Mouse (Mus musculus) midbrain, postnatal 0 days (tissue): ENCODE measurements around the gene Fscn1. TPM values are rescaled to one million over a fixed set of nuclear protein-coding genes. Genes with fewer than 3 reads are reported as not detected.

ENCODE experiments used
- ATAC-seq: fragments of 200-750 bp; cut with Nextera tagmentation; 2 replicates; pipeline ENCODE4 v1.8.0; 2017; ENCODE audit warnings: moderate number of reproducible peaks, mild to moderate bottlenecking, moderate TSS enrichment, moderate library complexity; ENCODE audit not compliant: low FRiP score
- DNase-seq: peaks from one replicate; pipeline ENCODE4 v3.0.0-alpha.2; 2015; ENCODE audit warnings: low spot score
- H3K27ac ChIP-seq: fragments of 300-500 bp; sonication (generic); 2 replicates; pipeline ENCODE4 v1.5.1; 2014; ENCODE audit warnings: low read depth, mild to moderate bottlenecking, low read length, mixed read lengths
- H3K27me3 ChIP-seq: fragments of 300-500 bp; sonication (generic); 2 replicates; pipeline ENCODE4 v1.6.1; 2014; ENCODE audit warnings: low read length, control low read depth, mixed read lengths; ENCODE audit not compliant: insufficient read depth
- H3K36me3 ChIP-seq: fragments of 300-500 bp; sonication (generic); 2 replicates; pipeline ENCODE4 v1.6.1; 2014; ENCODE audit warnings: low read length, control low read depth, mixed read lengths; ENCODE audit not compliant: insufficient read depth
- H3K4me1 ChIP-seq: fragments of 300-500 bp; sonication (generic); 2 replicates; pipeline ENCODE4 v1.6.1; 2014; ENCODE audit warnings: mild to moderate bottlenecking, control low read depth, antibody characterized with exemption, low read length, mixed read lengths; ENCODE audit not compliant: insufficient read depth
- H3K4me2 ChIP-seq: fragments of 300-500 bp; sonication (generic); 2 replicates; pipeline ENCODE4 v1.6.1; 2014; ENCODE audit warnings: low read depth, mild to moderate bottlenecking, low read length, mixed read lengths; ENCODE audit not compliant: poor library complexity, severe bottlenecking
- H3K4me3 ChIP-seq: fragments of 300-500 bp; sonication (generic); 2 replicates; pipeline ENCODE4 v1.5.1; 2014; ENCODE audit warnings: low read depth, mild to moderate bottlenecking, low read length, moderate library complexity
- H3K9ac ChIP-seq: fragments of 300-500 bp; sonication (generic); replicated peaks from 2 replicates; pipeline ENCODE4 v1.6.1; 2014; ENCODE audit warnings: mild to moderate bottlenecking, low read length, moderate library complexity, mixed read lengths; ENCODE audit not compliant: poor library complexity, severe bottlenecking
- H3K9me3 ChIP-seq: fragments of 300-500 bp; sonication (generic); 2 replicates; pipeline ENCODE4 v1.6.1; 2016; ENCODE audit warnings: low read length, control low read depth
- CTCF ChIP-seq: IDR thresholded peaks from 2 replicates; pipeline ENCODE4 v1.5.1; 2016; ENCODE audit warnings: antibody characterized with exemption, mild to moderate bottlenecking
- WGBS: fragments of 180-500 bp; shearing (Covaris S2); extraction: QIAGEN DNeasy Blood & Tissue Kit; methylation state at CpG from one replicate; pipeline ENCODE4 v1.1.7; 2014; 5-methylcytosine and 5-hydroxymethylcytosine counted together
- polyA plus RNA-seq: library from polyadenylated mRNA; unstranded; fragments of >200 nt; fragmentation: Nextera tagmentation; extraction: Ambion mirVana; gene quantifications from 2 replicates; pipeline ENCODE4 v1.2.1, GENCODE M21; 2015
- total RNA-seq: library from RNA; depleted of rRNA; stranded (reverse); fragments of >200 nt; gene quantifications from 2 replicates; pipeline ENCODE4 v1.2.3, GENCODE M21; 2014

Gene Fscn1
- total and polyA plus RNA-seq, 2 experiments from 2014 or later, result 504 to 616 TPM

DNA sequence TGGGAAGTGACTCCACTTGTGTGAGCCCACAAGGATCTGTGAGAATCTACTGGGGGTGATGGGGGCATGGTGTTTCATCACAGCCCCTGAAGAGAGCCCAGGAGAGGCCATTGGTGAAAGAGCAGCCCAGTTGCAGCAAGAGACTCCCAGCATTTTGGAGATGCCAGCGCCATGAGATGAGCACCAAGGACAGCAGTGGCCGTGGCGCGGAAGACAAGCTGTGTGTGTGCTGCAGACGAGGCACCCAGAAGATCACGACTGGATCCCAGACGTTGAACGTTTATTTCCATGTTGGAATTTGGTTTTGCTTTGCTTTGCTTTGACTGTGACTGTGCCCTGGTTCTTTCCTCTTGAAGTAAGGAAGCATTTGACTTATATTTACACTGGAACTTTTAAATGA lies 42.7 kb upstream of the Fscn1 start:
- no peaks in the 10 kb centered on the region for H3K27me3 ChIP-seq
- 94% methylated on average over 8 of the region's 8 CpGs for WGBS
- H3K27ac ChIP-seq, result no peak overlapping the region
- no peak for TF ChIP-seq CTCF
- H3K4me3 ChIP-seq, result no peak overlapping the region
- H3K4me2 ChIP-seq, result no peak overlapping the region
- no peak for ATAC-seq
- no peaks in the 10 kb centered on the region for H3K36me3 ChIP-seq
- no peaks in the 10 kb centered on the region for H3K9me3 ChIP-seq
- DNase-seq, result no peak
- no peaks in the 10 kb centered on the region for H3K4me1 ChIP-seq
- H3K9ac ChIP-seq, result no peak overlapping the region

- H3K27ac ChIP-seq, result no peak overlapping the region
- H3K4me2 ChIP-seq, result no peak overlapping the region
- ATAC-seq (no peak), DNase-seq (no peak)
- H3K9ac ChIP-seq, result no peak overlapping the region
- no peaks in the 10 kb centered on the region for H3K4me1 ChIP-seq
- no peak for TF ChIP-seq CTCF
- WGBS, result 58% methylated on average over 8 of the region's 8 CpGs
- H3K27me3 ChIP-seq, result no peaks in the 10 kb centered on the region
- H3K9me3 ChIP-seq, result no peaks in the 10 kb centered on the region
- no peaks in the 10 kb centered on the region for H3K36me3 ChIP-seq
- H3K4me3 ChIP-seq, result no peak overlapping the region
These were observed 39.7 kb upstream of the Fscn1 start for GRCm38 (mm10) chr5:142920311-142921073.

- H3K4me2 ChIP-seq, result no peak overlapping the region
- no peak overlapping the region for H3K27ac ChIP-seq
- no peaks in the 10 kb centered on the region for H3K4me1 ChIP-seq
- no peaks in the 10 kb centered on the region for H3K9me3 ChIP-seq
- DNase-seq (no peak), ATAC-seq (no peak)
- no peak overlapping the region for H3K4me3 ChIP-seq
- H3K9ac ChIP-seq, result no peak overlapping the region
- WGBS, result 82% methylated on average over 6 of the region's 6 CpGs
- H3K27me3 ChIP-seq, result no peaks in the 10 kb centered on the region
- TF ChIP-seq CTCF, result no peak
- H3K36me3 ChIP-seq, result no peaks in the 10 kb centered on the region
These were observed 39.1 kb upstream of the Fscn1 start for GRCm38 (mm10) chr5:142921074-142921459.

DNA sequence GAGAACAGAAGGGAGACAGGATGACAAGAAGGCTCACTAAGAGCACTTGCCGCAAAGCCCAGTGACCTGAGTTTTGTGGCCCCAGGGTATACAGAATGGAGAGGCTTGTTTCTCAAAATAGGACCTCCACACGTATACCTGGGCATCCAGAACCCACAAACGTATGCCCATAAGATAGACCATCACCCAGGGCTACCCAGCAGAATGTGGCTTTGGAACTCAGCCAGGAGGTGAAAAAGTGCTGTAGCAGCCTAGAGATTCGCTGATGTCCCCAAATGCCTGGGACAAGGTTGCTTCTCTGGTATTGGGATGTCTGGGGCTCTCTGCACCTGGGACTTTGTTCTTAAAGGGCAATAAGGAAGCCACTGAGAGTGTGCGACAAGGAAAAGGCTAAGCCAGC lies 37.9 kb upstream of the Fscn1 start:
- DNase-seq (no peak), ATAC-seq (no peak)
- H3K27ac ChIP-seq, result no peak overlapping the region
- H3K9me3 ChIP-seq, result no peaks in the 10 kb centered on the region
- H3K4me2 ChIP-seq, result no peak overlapping the region
- no peaks in the 10 kb centered on the region for H3K4me1 ChIP-seq
- H3K4me3 ChIP-seq, result no peak overlapping the region
- H3K9ac ChIP-seq, result no peak overlapping the region
- H3K36me3 ChIP-seq, result no peaks in the 10 kb centered on the region
- no peaks in the 10 kb centered on the region for H3K27me3 ChIP-seq
- 87% methylated on average over 5 of the region's 5 CpGs for WGBS
- no peak for TF ChIP-seq CTCF

- no peak overlapping the region for H3K4me3 ChIP-seq
- H3K27ac ChIP-seq, result no peak overlapping the region
- no peak for ATAC-seq
- 83% methylated on average over 3 of the region's 3 CpGs for WGBS
- no peak overlapping the region for H3K9ac ChIP-seq
- no peak for TF ChIP-seq CTCF
- DNase-seq, result no peak
- 0 out of 2 replicates have a peak, but pooled peaks cover 2% of the 10 kb centered on the region for H3K27me3 ChIP-seq
- no peaks in the 10 kb centered on the region for H3K4me1 ChIP-seq
- no peaks in the 10 kb centered on the region for H3K36me3 ChIP-seq
- H3K4me2 ChIP-seq, result no peak overlapping the region
- no peaks in the 10 kb centered on the region for H3K9me3 ChIP-seq
These were observed 36.4 kb upstream of the Fscn1 start for GRCm38 (mm10) chr5:142923781-142924180.

- TF ChIP-seq CTCF, result no peak
These were observed 35.7 kb upstream of the Fscn1 start for GRCm38 (mm10) chr5:142924336-142924959.

More at GRCm38 (mm10) chr5:142924336-142924959, 35.7 kb upstream of the Fscn1 start:
- Histone ChIP-seq H3K9ac (no peak overlapping the region), H3K36me3 (no peaks in the 10 kb centered on the region), H3K27me3 (0 out of 2 replicates have a peak, but pooled peaks cover 4% of the 10 kb centered on the region), H3K9me3 (no peaks in the 10 kb centered on the region), H3K4me1 (no peaks in the 10 kb centered on the region), H3K4me2 (no peak overlapping the region), H3K27ac (no peak overlapping the region), H3K4me3 (no peak overlapping the region)
- 82% methylated on average over 12 of the region's 12 CpGs for WGBS
- ATAC-seq (no peak), DNase-seq (no peak)
